Mouse (Mus musculus) neural tube, embryonic 14.5 days (tissue): Measurements from ENCODE around the gene Dhx32. TPM values are rescaled to one million over a fixed set of nuclear protein-coding genes. Genes with fewer than 3 reads are reported as not detected.

Experiments
- ATAC-seq: fragments of 200-750 bp; cut with Nextera tagmentation; 2 replicates; pipeline ENCODE4 v1.8.0; 2017; ENCODE audit warnings: low read depth, mild to moderate bottlenecking, moderate TSS enrichment, moderate library complexity
- H3K27ac ChIP-seq: fragments of 300-500 bp; sonication (generic); 2 replicates; pipeline ENCODE4 v1.5.1; 2014; ENCODE audit warnings: low read depth, mild to moderate bottlenecking, control low read depth, low read length, moderate library complexity, mixed read lengths
- H3K27me3 ChIP-seq: fragments of 300-500 bp; sonication (generic); 2 replicates; pipeline ENCODE4 v1.6.1; 2014; ENCODE audit warnings: low read length; ENCODE audit not compliant: control insufficient read depth, insufficient read depth
- H3K36me3 ChIP-seq: fragments of 300-500 bp; sonication (generic); 2 replicates; pipeline ENCODE4 v1.6.1; 2014; ENCODE audit warnings: low read length, mixed read lengths; ENCODE audit not compliant: control insufficient read depth, insufficient read depth
- H3K4me1 ChIP-seq: fragments of 300-500 bp; sonication (generic); 2 replicates; pipeline ENCODE4 v1.6.1; 2014; ENCODE audit warnings: low read length; ENCODE audit not compliant: control insufficient read depth, insufficient read depth
- H3K4me2 ChIP-seq: fragments of 300-500 bp; sonication (generic); 2 replicates; pipeline ENCODE4 v1.6.1; 2014; ENCODE audit warnings: mild to moderate bottlenecking, low read depth, low read length, control low read depth
- H3K4me3 ChIP-seq: fragments of 300-500 bp; sonication (generic); 2 replicates; pipeline ENCODE4 v1.5.1; 2014; ENCODE audit warnings: low read depth, low read length, control low read depth, mixed read lengths
- H3K9ac ChIP-seq: fragments of 300-500 bp; sonication (generic); replicated peaks from 2 replicates; pipeline ENCODE4 v1.6.1; 2014; ENCODE audit warnings: low read depth, mild to moderate bottlenecking, control low read depth, low read length, mixed read lengths
- H3K9me3 ChIP-seq: fragments of 300-500 bp; sonication (generic); 2 replicates; pipeline ENCODE4 v1.6.1; 2016; ENCODE audit warnings: low read length; ENCODE audit not compliant: control insufficient read depth
- WGBS: fragments of 180-500 bp; shearing (Covaris S2); extraction: QIAGEN DNeasy Blood & Tissue Kit; methylation state at CpG from one replicate; pipeline ENCODE4 v1.1.7; 2014; 5-methylcytosine and 5-hydroxymethylcytosine counted together
- polyA plus RNA-seq: library from polyadenylated mRNA; unstranded; fragments of >200 nt; fragmentation: Nextera tagmentation; extraction: Ambion mirVana; gene quantifications from 2 replicates; pipeline ENCODE4 v1.2.1, GENCODE M21; 2014

Gene Dhx32
- polyA plus RNA-seq, 1 experiment from 2014 or later = 35.0 TPM

DNA sequence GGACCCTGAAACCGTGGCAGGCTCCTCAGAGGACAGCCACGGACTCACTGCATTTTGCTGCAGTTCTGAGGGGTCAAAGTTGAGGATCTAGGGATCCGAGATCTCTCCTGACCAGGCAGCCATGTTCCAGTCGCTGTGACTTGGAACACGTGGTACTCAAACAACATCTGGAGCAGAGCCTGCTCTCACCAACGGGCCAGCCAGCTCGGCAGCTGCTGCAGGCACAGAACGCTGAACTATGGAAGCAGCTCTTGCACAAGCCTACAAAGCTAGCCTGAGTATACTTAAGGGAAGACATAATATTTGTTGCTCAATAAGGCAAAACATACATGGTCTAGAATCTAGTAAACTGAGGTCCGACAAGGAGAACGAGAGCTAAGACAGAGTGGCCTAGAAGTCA lies 57.0 kb downstream of the Dhx32 start:
- Histone ChIP-seq H3K4me2 (no peak overlapping the region), H3K36me3 (peaks cover 30% of the 10 kb centered on the region), H3K9me3 (no peaks in the 10 kb centered on the region), H3K27ac (no peak overlapping the region), H3K9ac (no peak overlapping the region), H3K4me1 (no peaks in the 10 kb centered on the region), H3K4me3 (no peak overlapping the region), H3K27me3 (no peaks in the 10 kb centered on the region)
- no peak for ATAC-seq
- 86% methylated on average over 10 of the region's 10 CpGs for WGBS

GRCm38 (mm10) chr7:133724844-133725243 lies 57.7 kb downstream of the Dhx32 start:
- H3K9ac ChIP-seq = no peak overlapping the region
- no peak overlapping the region for H3K27ac ChIP-seq
- no peak overlapping the region for H3K4me2 ChIP-seq
- H3K27me3 ChIP-seq = no peaks in the 10 kb centered on the region
- no peaks in the 10 kb centered on the region for H3K9me3 ChIP-seq
- no peaks in the 10 kb centered on the region for H3K4me1 ChIP-seq
- no peak overlapping the region for H3K4me3 ChIP-seq
- WGBS = 65% methylated on average over 10 of the region's 10 CpGs
- H3K36me3 ChIP-seq = peaks cover 37% of the 10 kb centered on the region
- ATAC-seq = no peak

DNA sequence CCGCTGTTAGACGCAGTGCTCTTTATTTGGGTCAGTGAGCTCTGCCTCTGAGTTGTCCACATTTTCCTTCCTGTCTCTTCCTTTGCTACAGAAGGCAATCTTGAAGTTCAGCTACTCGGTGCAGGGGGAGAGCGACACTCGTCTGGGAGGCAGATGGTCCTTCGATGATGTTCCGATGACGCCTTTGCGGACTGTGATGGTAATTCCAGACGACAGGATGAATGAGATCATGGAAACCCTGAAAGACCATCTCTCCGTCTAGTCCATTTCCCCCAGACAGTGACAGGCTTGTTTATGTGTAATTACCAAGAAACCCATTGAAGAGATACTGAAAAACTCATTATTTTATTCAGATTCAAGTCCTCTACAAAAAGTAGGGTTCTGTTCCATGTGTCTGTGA lies 61.9 kb downstream of the Dhx32 start:
- no peaks in the 10 kb centered on the region for H3K4me1 ChIP-seq
- no peak for ATAC-seq
- H3K4me3 ChIP-seq = no peak overlapping the region
- H3K36me3 ChIP-seq = peaks cover 64% of the 10 kb centered on the region
- no peak overlapping the region for H3K9ac ChIP-seq
- no peak overlapping the region for H3K4me2 ChIP-seq
- H3K27me3 ChIP-seq = no peaks in the 10 kb centered on the region
- H3K9me3 ChIP-seq = no peaks in the 10 kb centered on the region
- 82% methylated on average over 11 of the region's 11 CpGs for WGBS
- H3K27ac ChIP-seq = no peak overlapping the region

DNA sequence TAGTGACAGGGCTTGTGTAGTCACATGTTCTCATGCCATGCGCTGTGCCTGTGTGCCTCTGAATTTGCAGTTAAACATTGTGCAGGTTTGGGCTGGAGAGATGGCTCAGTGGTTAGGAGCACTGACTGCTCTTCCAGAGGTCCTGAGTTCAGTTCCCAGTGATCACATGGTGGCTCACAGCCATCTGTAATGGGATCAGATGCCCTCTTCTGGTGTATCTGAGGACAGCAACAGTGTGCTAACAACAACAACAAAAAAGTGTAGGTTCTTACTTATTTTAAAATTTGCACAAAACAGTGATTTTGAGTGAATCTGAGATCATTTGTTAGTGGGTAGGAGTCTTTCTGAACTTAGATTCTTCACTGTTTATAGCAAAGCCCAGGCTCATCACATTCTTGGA lies 63.9 kb downstream of the Dhx32 start:
- 100% methylated on average over 1 of the region's 1 CpGs for WGBS
- no peak overlapping the region for H3K4me2 ChIP-seq
- no peaks in the 10 kb centered on the region for H3K9me3 ChIP-seq
- H3K4me3 ChIP-seq = no peak overlapping the region
- no peaks in the 10 kb centered on the region for H3K4me1 ChIP-seq
- H3K27ac ChIP-seq = no peak overlapping the region
- H3K36me3 ChIP-seq = peaks cover 69% of the 10 kb centered on the region
- ATAC-seq = no peak
- H3K27me3 ChIP-seq = no peaks in the 10 kb centered on the region
- no peak overlapping the region for H3K9ac ChIP-seq

- Histone ChIP-seq H3K36me3 (peaks cover 46% of the 10 kb centered on the region), H3K4me3 (no peak overlapping the region), H3K9me3 (no peaks in the 10 kb centered on the region), H3K27ac (no peak overlapping the region), H3K9ac (no peak overlapping the region), H3K27me3 (no peaks in the 10 kb centered on the region), H3K4me1 (no peaks in the 10 kb centered on the region), H3K4me2 (no peak overlapping the region)
- 90% methylated on average over 4 of the region's 4 CpGs for WGBS
- no peak for ATAC-seq
Measured at GRCm38 (mm10) chr7:133715387-133715786, 67.1 kb downstream of the Dhx32 start.

DNA sequence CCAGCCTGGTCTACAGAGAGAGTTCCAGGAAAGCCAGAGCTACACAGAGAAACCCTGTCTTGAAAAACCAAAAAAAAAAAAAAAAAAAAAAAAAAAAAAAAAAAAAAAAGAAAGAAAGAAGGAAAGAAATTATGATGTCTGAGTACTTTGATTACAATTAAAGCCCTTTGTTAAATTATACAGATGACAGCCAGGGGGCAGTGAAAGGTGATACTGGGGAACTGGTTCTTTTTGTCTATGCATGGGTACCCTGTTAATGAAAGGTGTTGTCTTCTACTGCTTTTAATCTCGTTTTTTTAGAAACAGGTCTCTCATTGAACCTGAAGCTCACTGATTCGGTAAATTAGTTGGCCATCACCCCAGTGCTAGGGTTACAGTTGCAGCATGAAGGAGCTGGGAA lies 75.2 kb downstream of the Dhx32 start:
- Histone ChIP-seq H3K27me3 (no peaks in the 10 kb centered on the region), H3K9me3 (no peaks in the 10 kb centered on the region), H3K4me2 (no peak overlapping the region), H3K4me1 (peaks cover 9% of the 10 kb centered on the region), H3K36me3 (no peaks in the 10 kb centered on the region), H3K4me3 (no peak overlapping the region), H3K27ac (no peak overlapping the region), H3K9ac (no peak overlapping the region)
- ATAC-seq = no peak
- 89% methylated on average over 2 of the region's 2 CpGs for WGBS

DNA sequence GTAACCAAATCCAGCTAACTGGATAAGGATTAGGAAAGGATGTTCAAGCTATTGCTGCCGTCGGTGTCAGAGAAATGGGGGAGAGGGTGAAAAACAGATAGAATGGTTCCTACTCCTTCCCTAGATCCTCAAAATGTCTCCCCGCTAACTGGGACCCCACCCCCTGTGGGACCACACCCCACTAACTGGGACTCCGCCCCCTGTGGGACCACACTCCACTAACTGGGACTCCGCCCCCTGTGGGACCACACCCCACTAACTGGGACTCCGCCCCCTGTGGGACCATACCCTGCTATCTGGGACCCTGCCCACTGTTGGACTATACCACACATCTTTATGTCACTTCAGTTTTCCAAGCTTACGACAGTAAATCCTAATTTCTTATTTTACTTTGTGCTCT lies 78.6 kb downstream of the Dhx32 start:
- 93% methylated on average over 7 of the region's 7 CpGs for WGBS
- Histone ChIP-seq H3K4me1 (peaks cover 5% of the 10 kb centered on the region; the same call in 1 of the 2 replicates), H3K9me3 (no peaks in the 10 kb centered on the region), H3K27me3 (no peaks in the 10 kb centered on the region), H3K9ac (no peak overlapping the region), H3K4me2 (no peak overlapping the region), H3K27ac (no peak overlapping the region), H3K4me3 (no peak overlapping the region), H3K36me3 (no peaks in the 10 kb centered on the region)
- ATAC-seq = no peak

DNA sequence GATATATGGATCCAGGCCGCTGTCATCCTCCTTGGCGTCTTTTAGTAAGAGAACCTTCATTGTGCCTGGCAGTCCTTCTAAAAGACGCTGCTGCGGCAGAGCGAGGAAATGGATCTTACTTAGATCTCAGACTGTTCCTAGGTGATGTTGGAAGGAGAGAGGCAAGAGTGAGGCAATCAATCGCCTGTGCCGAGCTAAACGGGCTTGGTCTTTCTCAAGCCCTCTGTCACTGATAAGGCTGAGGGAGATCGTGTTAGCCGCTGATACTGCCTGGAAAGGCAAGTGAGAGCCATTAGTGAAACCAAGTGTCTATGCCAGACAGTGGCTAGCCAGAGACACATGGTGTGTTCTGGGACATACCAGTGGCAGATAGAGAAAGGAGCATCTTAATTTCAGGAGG lies 80.2 kb downstream of the Dhx32 start:
- H3K9ac ChIP-seq = no peak overlapping the region
- no peak for ATAC-seq
- H3K27me3 ChIP-seq = no peaks in the 10 kb centered on the region
- no peak overlapping the region for H3K4me3 ChIP-seq
- 92% methylated on average over 10 of the region's 10 CpGs for WGBS
- H3K4me1 ChIP-seq = no peaks in the 10 kb centered on the region
- no peak overlapping the region for H3K4me2 ChIP-seq
- no peak overlapping the region for H3K27ac ChIP-seq
- no peaks in the 10 kb centered on the region for H3K9me3 ChIP-seq
- no peaks in the 10 kb centered on the region for H3K36me3 ChIP-seq

DNA sequence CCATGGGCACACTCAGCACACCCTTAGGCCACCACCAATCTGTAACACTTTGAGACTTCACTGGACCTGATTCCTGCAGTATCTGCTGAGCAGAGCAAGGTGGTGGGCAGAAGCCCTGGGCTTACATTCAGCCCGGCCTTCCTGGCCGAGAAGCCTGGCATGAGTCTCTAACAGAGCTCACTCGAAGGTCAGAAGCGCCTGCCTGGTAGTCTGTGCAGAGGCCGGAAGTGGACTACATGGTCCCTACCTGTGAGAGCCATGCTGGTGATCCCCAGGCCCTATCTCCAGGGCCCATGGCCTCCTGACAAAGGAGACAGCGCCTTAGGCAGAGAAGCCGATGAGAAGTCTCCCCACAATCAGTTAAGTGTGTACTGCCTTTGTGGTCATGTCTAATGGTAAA lies 81.2 kb downstream of the Dhx32 start:
- 96% methylated on average over 7 of the region's 7 CpGs for WGBS
- Histone ChIP-seq H3K4me2 (no peak overlapping the region), H3K27me3 (no peaks in the 10 kb centered on the region), H3K4me1 (no peaks in the 10 kb centered on the region), H3K9ac (no peak overlapping the region), H3K4me3 (no peak overlapping the region), H3K9me3 (no peaks in the 10 kb centered on the region), H3K27ac (no peak overlapping the region), H3K36me3 (peaks cover 5% of the 10 kb centered on the region)
- no peak for ATAC-seq

DNA sequence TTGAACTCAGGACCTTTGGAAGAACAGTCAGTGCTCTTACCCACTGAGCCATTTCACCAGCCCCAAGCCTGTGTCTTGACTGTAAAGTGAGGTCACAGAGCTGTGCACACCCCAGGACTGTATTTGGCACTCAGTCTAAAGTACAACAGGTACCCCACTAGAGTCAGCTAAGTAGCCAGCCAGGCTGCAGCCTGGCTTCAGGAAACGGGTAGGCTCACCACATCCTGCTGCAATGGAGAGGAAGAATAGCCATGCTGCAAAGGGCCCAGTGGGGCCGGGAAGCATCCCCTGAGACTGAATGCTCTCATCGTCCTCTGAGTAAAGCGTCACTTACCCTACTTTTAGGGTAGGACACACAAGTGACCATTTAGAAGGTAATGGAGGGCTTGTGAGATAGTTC lies 82.6 kb downstream of the Dhx32 start:
- no peak overlapping the region for H3K9ac ChIP-seq
- no peaks in the 10 kb centered on the region for H3K27me3 ChIP-seq
- H3K4me3 ChIP-seq = no peak overlapping the region
- no peaks in the 10 kb centered on the region for H3K9me3 ChIP-seq
- no peak overlapping the region for H3K4me2 ChIP-seq
- peaks cover 5% of the 10 kb centered on the region for H3K36me3 ChIP-seq
- ATAC-seq = no peak
- 87% methylated on average over 4 of the region's 4 CpGs for WGBS
- no peak overlapping the region for H3K27ac ChIP-seq
- H3K4me1 ChIP-seq = no peaks in the 10 kb centered on the region
